Mouse (Mus musculus): Measurements from ENCODE around the gene Actn3. TPM values are rescaled to one million over a fixed set of nuclear protein-coding genes. Genes with fewer than 3 reads are reported as not detected.
A peak's percentile ranks its signal among the peaks of the same experiment; 100 is the strongest.

Actn3 gene
- 29.6 and 33.7 TPM in 2 replicates for polyA plus RNA-seq (2015; fragmentation: Nextera tagmentation; extraction: Ambion mirVana)

GRCm38 (mm10) chr19:4877785-4878184 lies at the start of gene Actn3:
Gene Actn3 (minus strand): TSS chr19:4877909.
- no peaks in the 10 kb centered on the region for H3K27me3 ChIP-seq
- ATAC-seq (ENCODE audit: insufficient number of reproducible peaks, low FRiP score, low TSS enrichment, low read depth) = peak; percentile 25; the same call in 1 of the 2 replicates
- peaks cover 2% of the 10 kb centered on the region; the same call in 1 of the 2 replicates for H3K36me3 ChIP-seq
- peak within 1 kb of the TSS; percentile 94 for H3K4me2 ChIP-seq (replicated peaks)
- no peaks in the 10 kb centered on the region for H3K9me3 ChIP-seq (replicated peaks)
- peaks cover 23% of the 10 kb centered on the region for H3K4me1 ChIP-seq
- 2% methylated on average over 17 of the region's 17 CpGs for WGBS
- peak within 1 kb of the TSS; percentile 78 for H3K27ac ChIP-seq (replicated peaks)
- H3K9ac ChIP-seq = peak within 1 kb of the TSS; percentile 91
- peak within 1 kb of the TSS; percentile 82 for H3K4me3 ChIP-seq (replicated peaks)

GRCm38 (mm10) chr19:4925121-4925860 lies 47.6 kb upstream of the Actn3 start:
- no peak overlapping the region for H3K4me2 ChIP-seq (replicated peaks)
- no peak for ATAC-seq (ENCODE audit: insufficient number of reproducible peaks, low FRiP score, low TSS enrichment, low read depth)
- H3K4me1 ChIP-seq = peaks cover 28% of the 10 kb centered on the region
- H3K36me3 ChIP-seq = peaks cover 48% of the 10 kb centered on the region
- no peak overlapping the region for H3K27ac ChIP-seq (replicated peaks)
- H3K9ac ChIP-seq = no peak overlapping the region
- no peaks in the 10 kb centered on the region for H3K9me3 ChIP-seq (replicated peaks)
- WGBS = 94% methylated on average over 11 of the region's 11 CpGs
- no peaks in the 10 kb centered on the region for H3K27me3 ChIP-seq
- H3K4me3 ChIP-seq (replicated peaks) = no peak overlapping the region

DNA sequence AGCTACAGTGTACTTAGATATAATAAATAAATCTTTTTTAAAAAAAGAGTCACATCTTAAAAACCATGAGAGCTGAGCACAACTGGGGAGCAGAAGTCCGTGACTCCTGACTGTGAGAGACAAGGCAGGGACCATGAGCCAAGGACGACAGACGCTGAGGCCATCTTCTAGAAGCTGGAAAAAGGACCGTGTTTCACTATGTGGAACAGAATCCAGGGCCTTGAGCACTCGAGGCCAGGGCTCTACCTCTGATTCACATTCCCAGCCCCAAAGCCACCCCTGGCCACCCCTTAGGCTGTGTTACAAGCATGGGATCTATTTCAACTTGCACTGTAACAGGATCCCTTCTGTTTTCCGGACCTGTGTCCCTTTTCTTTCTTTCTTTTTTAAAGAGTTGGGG lies 41.9 kb upstream of the Actn3 start:
- H3K27ac ChIP-seq (replicated peaks) = no peak overlapping the region
- H3K4me1 ChIP-seq = no peaks in the 10 kb centered on the region
- H3K27me3 ChIP-seq = no peaks in the 10 kb centered on the region
- no peak overlapping the region for H3K4me2 ChIP-seq (replicated peaks)
- WGBS = 77% methylated on average over 6 of the region's 6 CpGs
- H3K9ac ChIP-seq = no peak overlapping the region
- no peak for ATAC-seq (ENCODE audit: insufficient number of reproducible peaks, low FRiP score, low TSS enrichment, low read depth)
- no peaks in the 10 kb centered on the region for H3K9me3 ChIP-seq (replicated peaks)
- peaks cover 97% of the 10 kb centered on the region for H3K36me3 ChIP-seq
- H3K4me3 ChIP-seq (replicated peaks) = no peak overlapping the region

DNA sequence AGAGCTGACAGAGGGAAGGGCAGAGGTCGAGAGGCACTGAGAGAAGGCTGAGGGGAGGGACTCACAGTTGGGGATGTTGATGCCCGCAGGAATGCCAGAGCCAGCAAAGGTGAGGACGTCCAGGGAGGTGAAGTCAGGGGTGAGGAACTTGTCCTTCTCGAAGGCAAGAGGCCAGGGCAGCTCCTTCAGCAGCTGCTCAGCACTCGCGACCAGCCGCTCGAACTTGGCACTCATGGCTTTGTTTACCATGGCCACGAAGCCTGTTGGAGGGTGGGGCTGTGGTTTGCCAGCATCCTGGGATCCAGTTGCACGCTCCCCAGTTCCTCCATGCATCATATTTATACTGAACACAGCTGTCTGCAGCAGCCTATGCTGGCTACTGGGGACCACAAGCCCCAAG lies 39.1 kb upstream of the Actn3 start:
- peaks cover 98% of the 10 kb centered on the region for H3K36me3 ChIP-seq
- H3K27ac ChIP-seq (replicated peaks) = no peak overlapping the region
- no peaks in the 10 kb centered on the region for H3K9me3 ChIP-seq (replicated peaks)
- H3K27me3 ChIP-seq = no peaks in the 10 kb centered on the region
- no peak for ATAC-seq (ENCODE audit: insufficient number of reproducible peaks, low FRiP score, low TSS enrichment, low read depth)
- no peak overlapping the region for H3K4me2 ChIP-seq (replicated peaks)
- H3K4me3 ChIP-seq (replicated peaks) = no peak overlapping the region
- no peak overlapping the region for H3K9ac ChIP-seq
- H3K4me1 ChIP-seq = no peaks in the 10 kb centered on the region
- 75% methylated on average over 10 of the region's 10 CpGs for WGBS

- Histone ChIP-seq H3K4me2 (replicated peaks) (no peak overlapping the region), H3K9ac (no peak overlapping the region), H3K9me3 (replicated peaks) (no peaks in the 10 kb centered on the region), H3K27me3 (no peaks in the 10 kb centered on the region), H3K4me3 (replicated peaks) (no peak overlapping the region), H3K36me3 (peaks cover 98% of the 10 kb centered on the region), H3K27ac (replicated peaks) (no peak overlapping the region), H3K4me1 (no peaks in the 10 kb centered on the region)
- 93% methylated on average over 15 of the region's 15 CpGs for WGBS
- no peak for ATAC-seq (ENCODE audit: insufficient number of reproducible peaks, low FRiP score, low TSS enrichment, low read depth)
Observed at GRCm38 (mm10) chr19:4915924-4916603, 38.4 kb upstream of the Actn3 start.

DNA sequence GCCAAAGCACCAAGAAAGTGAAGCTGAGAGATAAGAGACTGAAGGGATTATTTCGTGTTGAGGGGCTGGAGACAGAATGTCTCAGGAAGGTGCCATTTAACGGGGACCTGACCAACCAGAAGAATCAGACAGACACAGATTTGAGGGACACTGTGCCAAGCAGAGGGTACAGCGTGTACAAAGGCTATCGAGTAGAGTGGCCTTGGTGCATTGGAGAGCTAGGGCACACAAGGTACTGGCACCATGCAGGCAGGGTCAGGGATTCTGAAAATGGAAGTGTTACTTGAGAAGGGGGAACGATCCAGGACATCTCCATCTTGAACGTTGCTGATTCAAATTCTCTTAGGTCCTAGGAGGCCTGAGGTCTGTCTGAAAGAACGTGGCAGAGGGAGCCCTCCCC lies 31.7 kb upstream of the Actn3 start:
- no peak overlapping the region for H3K4me3 ChIP-seq (replicated peaks)

GRCm38 (mm10) chr19:4908107-4908506 lies 30.4 kb upstream of the Actn3 start:
- H3K36me3 ChIP-seq = peaks cover 58% of the 10 kb centered on the region
- peaks cover 6% of the 10 kb centered on the region for H3K4me1 ChIP-seq
- H3K4me2 ChIP-seq (replicated peaks) = no peak overlapping the region
- no peak overlapping the region for H3K9ac ChIP-seq
- H3K27me3 ChIP-seq = no peaks in the 10 kb centered on the region
- no peak for ATAC-seq (ENCODE audit: insufficient number of reproducible peaks, low FRiP score, low TSS enrichment, low read depth)
- WGBS = 83% methylated on average over 4 of the region's 4 CpGs
- no peaks in the 10 kb centered on the region for H3K9me3 ChIP-seq (replicated peaks)
- no peak overlapping the region for H3K27ac ChIP-seq (replicated peaks)
- no peak overlapping the region for H3K4me3 ChIP-seq (replicated peaks)

More for the DNA sequence above, 31.7 kb upstream of the Actn3 start:
- Histone ChIP-seq H3K9me3 (replicated peaks) (no peaks in the 10 kb centered on the region), H3K27me3 (no peaks in the 10 kb centered on the region), H3K9ac (no peak overlapping the region), H3K4me2 (replicated peaks) (no peak overlapping the region), H3K4me1 (peaks cover 6% of the 10 kb centered on the region), H3K27ac (replicated peaks) (no peak overlapping the region), H3K36me3 (peaks cover 68% of the 10 kb centered on the region)
- ATAC-seq (ENCODE audit: insufficient number of reproducible peaks, low FRiP score, low TSS enrichment, low read depth) = no peak
- 92% methylated on average over 7 of the region's 7 CpGs for WGBS

GRCm38 (mm10) chr19:4905979-4906794 lies 28.5 kb upstream of the Actn3 start, which contains the start of gene Bbs1:
Gene Bbs1 (minus strand): TSS chr19:4906628.
- Histone ChIP-seq H3K4me2 (replicated peaks) (peak within 1 kb of the TSS; percentile 63), H3K27me3 (no peaks in the 10 kb centered on the region), H3K36me3 (peaks cover 50% of the 10 kb centered on the region), H3K9me3 (replicated peaks) (no peaks in the 10 kb centered on the region), H3K9ac (peak within 1 kb of the TSS; percentile 47; the same call in 1 of the 2 replicates), H3K4me3 (replicated peaks) (peak within 1 kb of the TSS; percentile 71), H3K4me1 (peaks cover 6% of the 10 kb centered on the region), H3K27ac (replicated peaks) (no peak within 1 kb of the TSS)
- WGBS = 8% methylated on average over 31 of the region's 31 CpGs
- ATAC-seq (ENCODE audit: insufficient number of reproducible peaks, low FRiP score, low TSS enrichment, low read depth) = peak; percentile 44; the same call in 1 of the 2 replicates

DNA sequence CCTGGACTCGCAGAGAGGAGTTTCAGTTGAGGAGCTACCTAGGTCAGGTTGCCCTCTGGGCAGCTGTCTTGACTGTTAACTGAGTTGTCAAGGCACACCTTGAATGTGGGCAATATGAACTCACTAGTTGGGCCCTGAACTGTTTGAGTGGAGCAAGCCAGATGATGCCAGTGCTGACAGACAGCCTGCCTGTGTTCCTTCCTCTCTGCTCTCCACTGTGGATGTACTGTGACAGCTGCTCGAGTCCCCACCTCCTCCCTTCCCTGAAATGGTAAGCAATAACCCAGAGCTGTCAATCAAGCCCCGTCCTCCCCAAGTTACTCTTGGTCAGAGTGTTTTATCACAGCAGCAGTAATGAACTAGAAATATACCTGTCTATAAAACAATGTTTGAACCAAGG lies 22.2 kb upstream of the Actn3 start:
- Histone ChIP-seq H3K9me3 (replicated peaks) (no peaks in the 10 kb centered on the region), H3K4me2 (replicated peaks) (no peak overlapping the region), H3K27me3 (no peaks in the 10 kb centered on the region), H3K27ac (replicated peaks) (no peak overlapping the region), H3K4me1 (no peaks in the 10 kb centered on the region), H3K36me3 (peaks cover 17% of the 10 kb centered on the region), H3K4me3 (replicated peaks) (no peak overlapping the region), H3K9ac (no peak overlapping the region)
- 61% methylated on average over 3 of the region's 3 CpGs for WGBS
- ATAC-seq (ENCODE audit: insufficient number of reproducible peaks, low FRiP score, low TSS enrichment, low read depth) = no peak

GRCm38 (mm10) chr19:4898972-4899371 lies 21.3 kb upstream of the Actn3 start:
- H3K4me3 ChIP-seq (replicated peaks) = no peak overlapping the region
- no peaks in the 10 kb centered on the region for H3K27me3 ChIP-seq
- H3K9me3 ChIP-seq (replicated peaks) = no peaks in the 10 kb centered on the region
- WGBS = 56% methylated on average over 9 of the region's 9 CpGs
- no peak overlapping the region for H3K4me2 ChIP-seq (replicated peaks)
- ATAC-seq (ENCODE audit: insufficient number of reproducible peaks, low FRiP score, low TSS enrichment, low read depth) = no peak
- peaks cover 17% of the 10 kb centered on the region for H3K36me3 ChIP-seq
- H3K4me1 ChIP-seq = no peaks in the 10 kb centered on the region
- no peak overlapping the region for H3K9ac ChIP-seq
- H3K27ac ChIP-seq (replicated peaks) = no peak overlapping the region
